Mouse (Mus musculus): ENCODE measurements around the gene Gcn1l1. TPM values are rescaled to one million over a fixed set of nuclear protein-coding genes. Genes with fewer than 3 reads are reported as not detected.

Gene Gcn1l1
- polyA plus RNA-seq, 1 experiment: 17.8 TPM

DNA sequence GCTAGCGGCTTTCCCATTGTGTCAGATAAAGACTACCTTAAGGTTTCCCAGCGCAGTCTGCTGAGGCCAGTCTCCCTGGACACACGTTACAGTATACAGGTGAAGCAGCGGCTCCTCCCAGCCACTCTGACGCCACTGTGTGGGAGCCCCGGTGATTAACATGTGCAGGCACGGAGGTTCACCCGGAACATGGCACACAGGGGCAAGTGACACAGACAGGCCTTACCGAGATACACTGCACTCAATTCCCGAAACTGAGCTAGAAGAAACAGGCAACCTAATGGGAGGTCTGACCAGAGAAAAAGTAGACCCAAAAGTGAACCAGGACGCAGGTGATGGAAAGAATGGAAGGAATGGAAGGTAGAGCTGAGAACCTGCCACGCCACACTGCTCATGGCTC lies 88.7 kb downstream of the Gcn1l1 start:
- no peak for DNase-seq (ENCODE audit: low spot score)

DNA sequence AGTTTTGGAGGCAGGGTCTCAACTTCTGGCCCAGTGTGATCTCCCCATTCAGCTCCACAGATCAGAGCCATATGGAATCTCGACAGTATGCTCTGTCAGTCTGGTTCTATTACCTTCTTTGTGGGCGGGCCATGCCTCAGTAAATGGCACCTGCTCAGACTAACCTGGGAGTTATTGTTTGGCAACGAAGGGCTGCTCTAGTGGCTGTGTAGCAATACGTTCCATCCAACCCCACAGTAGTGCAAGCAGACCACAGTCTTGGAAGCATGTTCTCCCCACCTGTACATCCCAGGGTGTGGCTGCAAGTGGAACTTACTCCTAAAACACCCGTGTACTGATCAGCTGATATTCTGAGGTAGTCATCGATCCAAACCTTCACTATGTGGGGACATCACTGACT lies 91.6 kb downstream of the Gcn1l1 start:
- DNase-seq (ENCODE audit: low spot score): no peak

- no peak for DNase-seq (ENCODE audit: low spot score)
These were observed 92.2 kb downstream of the Gcn1l1 start for GRCm38 (mm10) chr5:115657234-115657633.

DNA sequence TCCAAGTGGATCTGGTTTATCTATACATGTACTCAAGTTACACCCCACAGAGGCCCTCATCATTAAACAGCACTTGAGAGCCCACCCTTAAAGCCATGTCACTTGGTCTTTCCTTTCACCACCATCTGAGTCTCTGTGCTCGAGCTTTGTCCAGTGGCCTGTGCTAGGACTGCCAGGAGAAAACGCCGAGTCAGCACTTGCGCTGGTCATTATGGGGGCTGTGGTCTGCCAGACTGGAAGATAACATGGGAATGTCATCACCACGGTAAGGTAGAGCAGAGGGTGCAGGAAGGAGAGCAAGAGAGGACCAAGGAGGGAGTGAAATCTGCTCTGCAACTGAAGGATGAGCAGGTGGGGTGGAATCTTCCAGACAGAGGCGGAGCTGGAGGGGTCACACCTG lies 93.3 kb downstream of the Gcn1l1 start:
- no peak for DNase-seq (ENCODE audit: low spot score)

DNA sequence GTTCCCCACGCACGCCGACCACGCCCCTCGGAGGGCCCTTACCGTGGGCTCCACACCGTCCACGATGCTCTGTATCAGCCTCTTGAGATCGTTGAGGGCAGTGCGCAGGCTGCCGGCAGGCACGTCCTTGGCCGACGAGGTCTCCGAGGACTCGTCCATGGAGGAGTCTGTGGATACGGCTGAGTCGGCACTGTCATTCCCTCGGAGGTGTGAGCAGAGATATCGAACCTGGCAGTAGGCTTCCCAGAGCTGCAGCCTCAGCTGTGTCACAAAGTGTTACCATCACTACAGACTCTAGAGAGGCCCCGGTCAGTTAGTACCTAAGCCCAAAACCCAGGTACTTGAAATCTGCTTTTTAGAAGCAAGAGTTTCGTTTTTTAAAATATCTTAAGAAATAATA lies 97.6 kb downstream of the Gcn1l1 start:
- DNase-seq (ENCODE audit: low spot score): no peak

DNA sequence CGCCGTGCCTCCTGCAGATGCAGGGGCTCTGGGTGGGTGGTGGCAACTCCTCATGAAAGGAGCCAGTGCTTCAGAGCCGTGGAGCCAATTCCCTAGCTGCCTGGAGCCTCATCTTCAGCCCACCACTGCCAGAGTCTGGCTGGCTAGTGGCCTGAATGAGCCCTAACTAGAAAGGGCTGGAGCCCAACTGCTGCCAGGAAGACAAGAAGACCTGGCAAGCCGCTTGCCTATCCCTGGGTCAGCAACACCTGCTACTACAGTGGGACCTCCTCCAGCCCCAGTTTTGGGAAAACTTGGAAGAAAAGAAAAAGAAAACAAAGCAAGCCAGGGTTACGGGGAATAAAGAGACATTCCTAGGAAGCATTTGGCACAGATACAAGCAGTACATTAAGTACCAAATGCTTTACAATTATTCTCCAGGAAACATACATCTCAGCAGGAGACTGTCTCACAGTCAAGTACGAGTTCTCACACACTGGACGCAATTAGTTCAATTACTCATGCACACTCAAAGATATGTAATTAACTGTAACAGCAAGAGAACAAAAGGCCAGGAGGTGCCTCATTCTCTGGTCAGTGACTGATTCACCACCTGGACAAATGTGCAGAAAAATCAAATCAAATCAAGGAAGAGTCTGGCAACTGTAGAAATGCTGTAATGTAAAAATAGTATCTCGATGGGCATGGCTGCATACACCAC lies 101.5 kb downstream of the Gcn1l1 start:
- no peak for DNase-seq (ENCODE audit: low spot score)

DNA sequence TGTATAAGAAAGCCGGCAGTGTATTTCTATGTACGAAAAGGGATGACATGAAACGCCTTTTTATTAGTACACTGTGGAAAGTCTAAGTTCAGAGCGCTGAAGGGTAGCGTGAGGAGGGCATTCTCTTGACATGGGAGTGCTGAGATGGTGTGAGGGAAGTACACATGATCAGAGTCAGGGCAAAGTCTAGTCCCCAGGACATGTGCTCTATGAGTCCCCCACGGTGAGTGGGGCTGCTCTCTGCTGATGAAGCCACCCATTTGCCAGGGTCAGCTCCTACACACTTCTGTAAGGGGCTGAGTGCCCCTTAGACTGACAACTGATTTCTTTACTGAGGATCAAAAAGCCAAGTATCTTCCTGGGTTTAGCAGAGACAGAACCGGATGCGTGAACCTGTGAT lies 102.2 kb downstream of the Gcn1l1 start:
- no peak for DNase-seq (ENCODE audit: low spot score)

- no peak for DNase-seq (ENCODE audit: low spot score)
These were observed 102.8 kb downstream of the Gcn1l1 start for GRCm38 (mm10) chr5:115667894-115668293.

- no peak for DNase-seq (ENCODE audit: low spot score)
These were observed 103.9 kb downstream of the Gcn1l1 start for GRCm38 (mm10) chr5:115668986-115669385.

GRCm38 (mm10) chr5:115669974-115670373 lies 104.9 kb downstream of the Gcn1l1 start:
- DNase-seq (ENCODE audit: low spot score): no peak

DNA sequence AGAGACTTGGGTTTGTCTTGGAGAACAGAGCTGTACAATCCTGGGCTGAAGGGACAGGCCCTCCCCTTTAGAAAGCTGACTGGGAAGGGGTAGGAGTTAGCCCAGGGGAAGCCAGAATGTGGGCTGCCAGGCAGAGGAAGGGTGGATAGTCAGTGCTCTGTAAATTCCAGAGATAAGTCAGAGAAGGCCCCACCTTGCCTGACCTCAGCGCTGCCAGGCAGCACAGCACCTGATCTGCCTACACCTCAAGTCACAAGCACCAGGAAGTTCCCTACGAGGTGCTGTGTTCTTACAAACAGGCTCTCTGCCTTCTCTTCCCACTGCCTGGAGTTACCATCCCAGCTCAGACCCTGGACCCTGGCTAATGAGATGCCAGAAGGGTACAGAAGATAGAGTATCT lies 105.4 kb downstream of the Gcn1l1 start:
- DNase-seq (ENCODE audit: low spot score): no peak

DNA sequence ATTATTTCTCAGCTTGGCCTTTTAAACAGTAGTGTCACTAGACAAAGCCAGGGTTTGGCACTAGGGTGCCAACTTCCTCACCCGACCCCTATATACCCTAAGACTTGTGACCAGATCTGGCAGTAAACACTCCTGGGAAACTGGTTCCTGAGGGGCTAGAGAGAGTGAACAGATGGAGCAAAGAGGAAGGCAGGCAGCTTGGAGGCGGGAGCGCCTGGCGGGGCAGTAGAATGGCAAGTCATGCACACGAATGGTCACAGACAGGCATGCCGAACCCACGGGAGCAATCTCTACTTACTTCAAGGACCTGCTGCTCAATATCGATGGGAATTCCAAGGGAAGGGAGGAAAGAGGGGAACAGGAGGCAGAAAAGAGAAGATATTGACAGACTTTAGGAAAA lies 106.8 kb downstream of the Gcn1l1 start:
- no peak for DNase-seq (ENCODE audit: low spot score)

Other genes starting within 250 kb of the Gcn1l1 start
- 56.7 and 60.4 TPM in 2 replicates for gene Srsf9, start 238.1 kb upstream of the Gcn1l1 start, polyA plus RNA-seq (2012; rRNA removed)
- 13.6 and 18.0 TPM in 2 replicates for gene Gatc, start 224.1 kb upstream of the Gcn1l1 start, polyA plus RNA-seq (2012; rRNA removed)
- gene Triap1, start 224.0 kb upstream of the Gcn1l1 start, polyA plus RNA-seq (2012; rRNA removed): 47.5 and 63.9 TPM in 2 replicates
- gene Cox6a1, start 216.3 kb upstream of the Gcn1l1 start, polyA plus RNA-seq (2012; rRNA removed): 940 and 1,078 TPM in 2 replicates
- gene Msi1, start 135.7 kb upstream of the Gcn1l1 start, polyA plus RNA-seq (2012; rRNA removed): 1.7 and 3.0 TPM in 2 replicates
- not detected in 2 replicates for gene Pla2g1b, start 99.0 kb upstream of the Gcn1l1 start, polyA plus RNA-seq (2012; rRNA removed)
- 56.1 and 75.8 TPM in 2 replicates for gene Sirt4, start 80.5 kb upstream of the Gcn1l1 start, polyA plus RNA-seq (2012; rRNA removed)
- 68.7 and 73.4 TPM in 2 replicates for gene Pxn, start 58.6 kb upstream of the Gcn1l1 start, polyA plus RNA-seq (2012; rRNA removed)
- gene Rplp0, start 5.8 kb upstream of the Gcn1l1 start, polyA plus RNA-seq (2012; rRNA removed): 2,459 and 2,490 TPM in 2 replicates
- 57.6 and 58.7 TPM in 2 replicates for gene Rab35, start 66.7 kb downstream of the Gcn1l1 start, polyA plus RNA-seq (2012; rRNA removed)
- 46.5 and 55.3 TPM in 2 replicates for gene Bicdl1, start 166.4 kb downstream of the Gcn1l1 start, polyA plus RNA-seq (2012; rRNA removed)